Comparison of ENCODE assay signal across 10 mouse cellular contexts in the genomic region with DNA sequence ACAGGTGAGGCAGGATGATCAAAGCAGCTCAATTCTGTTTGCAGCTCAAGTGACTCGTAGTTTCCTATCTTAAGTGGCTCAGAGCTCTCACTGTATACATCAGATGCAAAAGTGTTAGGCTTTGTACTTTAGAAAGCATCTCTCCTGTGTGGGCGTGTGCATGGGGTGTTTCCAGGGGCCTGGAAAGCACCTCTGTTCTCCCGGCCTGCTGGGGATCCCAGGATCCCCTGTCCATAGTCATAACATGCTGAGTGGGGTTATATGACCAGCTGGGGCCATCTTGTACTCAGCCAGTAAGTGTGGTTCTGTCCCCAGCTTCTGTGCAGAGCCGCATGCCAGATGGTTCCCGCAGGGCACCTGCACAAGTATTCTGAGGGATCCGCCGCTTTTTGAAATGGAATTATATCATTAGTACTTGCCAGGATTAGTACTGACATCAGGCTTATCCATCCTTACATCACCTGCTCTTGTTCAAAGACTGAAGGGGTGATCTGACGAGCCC. TPM values are rescaled to one million over a fixed set of nuclear protein-coding genes. Genes with fewer than 3 reads are reported as not detected.
A peak's percentile ranks its signal among the peaks of the same experiment; 100 is the strongest.
DNase-seq lines count a peak whose midpoint lies in the region.
"Had no signal": no experiment of that assay in that cellular context is flagged by ENCODE, and none has a peak within 500 bp of the region (broad histone marks: within the 10 kb centered on the region; RNA-seq: fewer than 3 reads in every experiment).

No protein-coding gene starts in this region.

- peaks cover 33% of the 10 kb centered on the region for H3K36me3 ChIP-seq in embryonic facial prominence, embryonic 10.5 days (replicated peaks)

- peaks cover 29% of the 10 kb centered on the region for H3K27me3 ChIP-seq in embryonic facial prominence, embryonic 10.5 days (replicated peaks; ENCODE audit: low read depth, poor library complexity, severe bottlenecking)
- H3K27me3 ChIP-seq: liver, embryonic 13.5 days had no signal

- H3K9me3 ChIP-seq in embryonic facial prominence, embryonic 10.5 days = no peaks in the 10 kb centered on the region
- H3K9me3 ChIP-seq: liver, embryonic 13.5 days had no signal

- intact Hi-C loops in left cerebral cortex, postnatal 4 days (cut with DNase I) = no loop called here
- intact Hi-C loops in left cerebral cortex, postnatal 25 days (cut with DNase I) = loop anchor here (2.0 kb wide), 1 partner anchor 46 kb away; a partner anchor contains a TSS

- DNase-seq in cerebellum, adult 18-20 months = peak; percentile 47 to 50
- DNase-seq in cerebellum, postnatal 14 days = no peak
- DNase-seq in left cerebral cortex, adult 18-20 months (ENCODE audit: low spot score in 2 of 2) = peak; percentile 26 to 56
- no peak for DNase-seq in left cerebral cortex, postnatal 4 days
- DNase-seq in embryonic facial prominence, embryonic 10.5 days (ENCODE audit: low spot score) = no peak
- peak; percentile 42 to 68 for DNase-seq in left cerebral cortex, postnatal 25 days (ENCODE audit: low spot score in 2 of 2)
- DNase-seq in neural tube, embryonic 10.5 days (ENCODE audit: extremely low spot score, low spot score) = no peak
- no peak for DNase-seq in lung, adult 18-20 months
- DNase-seq: kidney, adult 18-20 months; liver, embryonic 13.5 days had no signal

- H3K4me3 ChIP-seq in embryonic facial prominence, embryonic 10.5 days = no peak overlapping the region
- H3K4me3 ChIP-seq: liver, embryonic 13.5 days had no signal

- H3K27ac ChIP-seq in embryonic facial prominence, embryonic 10.5 days (replicated peaks) = peak overlapping the region; percentile 65; the same call in 1 of the 2 replicates
- H3K27ac ChIP-seq: liver, embryonic 13.5 days had no signal

- peaks cover 50% of the 10 kb centered on the region for H3K4me1 ChIP-seq in embryonic facial prominence, embryonic 10.5 days

- WGBS in embryonic facial prominence, embryonic 10.5 days = 82% methylated on average over 8 of the region's 8 CpGs

RNA-seq across cellular contexts. Expression of a gene that starts 25.8 kb away (rescaled TPM):
- total RNA-seq in left cerebral cortex, adult 18-20 months (2021) = 10 to 100 TPM; 90.5 to 91.4 TPM
- 10 to 100 TPM; 55.5 to 57.3 TPM for total RNA-seq in left cerebral cortex, postnatal 4 days (2021)
- 56.2 and 58.4 TPM in 2 replicates for polyA plus RNA-seq in embryonic facial prominence, embryonic 10.5 days (2016; fragmentation: Nextera tagmentation; extraction: Ambion mirVana)
- 10 to 100 TPM; 91.5 to 92.9 TPM for total RNA-seq in left cerebral cortex, postnatal 25 days (2021)

RNA-seq across cellular contexts. Expression of a gene that starts 26.2 kb away (rescaled TPM):
- 10 to 100 TPM; 19.4 to 21.3 TPM for total RNA-seq in left cerebral cortex, adult 18-20 months (2021)
- total RNA-seq in left cerebral cortex, postnatal 4 days (2021) = 10 to 100 TPM; 22.2 to 24.0 TPM
- 27.9 and 32.3 TPM in 2 replicates for polyA plus RNA-seq in embryonic facial prominence, embryonic 10.5 days (2016; fragmentation: Nextera tagmentation; extraction: Ambion mirVana)
- 10 to 100 TPM; 24.6 to 25.3 TPM for total RNA-seq in left cerebral cortex, postnatal 25 days (2021)

RNA-seq across cellular contexts. Expression of a gene that starts 46.1 kb away (rescaled TPM):
- total RNA-seq in left cerebral cortex, adult 18-20 months (2021) = 1 to 10 TPM; 6.2 to 7.1 TPM
- 1 to 10 TPM; 9.0 to 9.2 TPM for total RNA-seq in left cerebral cortex, postnatal 4 days (2021)
- polyA plus RNA-seq in embryonic facial prominence, embryonic 10.5 days (2016; fragmentation: Nextera tagmentation; extraction: Ambion mirVana) = 17.9 and 19.1 TPM in 2 replicates
- 1 to 10 TPM; 6.0 to 6.7 TPM for total RNA-seq in left cerebral cortex, postnatal 25 days (2021)

RNA-seq across cellular contexts. Expression of a gene that starts 46.3 kb away (rescaled TPM):
- total RNA-seq in left cerebral cortex, adult 18-20 months (2021) = 1 to 10 TPM; 6.4 to 9.7 TPM
- 10 to 100 TPM; 11.7 to 11.9 TPM for total RNA-seq in left cerebral cortex, postnatal 4 days (2021)
- 3.8 and 4.1 TPM in 2 replicates for polyA plus RNA-seq in embryonic facial prominence, embryonic 10.5 days (2016; fragmentation: Nextera tagmentation; extraction: Ambion mirVana)
- 1 to 10 TPM; 7.4 to 7.6 TPM for total RNA-seq in left cerebral cortex, postnatal 25 days (2021)

Comparison
In these comparisons a context has a peak if more than half of its experiments do, and no peak if none do; other contexts are left out.
1. DNase-seq: peak in cerebellum, adult 18-20 months (2 of 2), left cerebral cortex, adult 18-20 months (2 of 2) and left cerebral cortex, postnatal 25 days (2 of 2); none in cerebellum, postnatal 14 days (0 of 2), left cerebral cortex, postnatal 4 days (single experiment), embryonic facial prominence, embryonic 10.5 days (single experiment), neural tube, embryonic 10.5 days (single experiment) and lung, adult 18-20 months (0 of 2).